In genomic region chr12:86977833-86978232, GRCm38 (mm10) we compare ENCODE assay signal across 9 mouse cellular contexts. TPM values are rescaled to one million over a fixed set of nuclear protein-coding genes. Genes with fewer than 3 reads are reported as not detected.
DNase-seq lines count a peak whose midpoint lies in the region; ATAC-seq and TF ChIP-seq lines count a peak whose summit lies in the region.
"Had no signal": no experiment of that assay in that cellular context is flagged by ENCODE, and none has a peak within 500 bp of the region (broad histone marks: within the 10 kb centered on the region; RNA-seq: fewer than 3 reads in every experiment).

No protein-coding gene starts in this region.

- peak; percentile 25; the same call in 1 of the 2 replicates for ATAC-seq in hindbrain, embryonic 11.5 days (ENCODE audit: low FRiP score)
- no peak for ATAC-seq in midbrain, embryonic 14.5 days (ENCODE audit: low FRiP score, low TSS enrichment)

- H3K4me1 ChIP-seq in hindbrain, embryonic 11.5 days (replicated peaks; ENCODE audit: control insufficient read depth, insufficient read depth, low read length) = peaks cover 4% of the 10 kb centered on the region; the same call in 1 of the 2 replicates
- peaks cover 28% of the 10 kb centered on the region for H3K4me1 ChIP-seq in hindbrain, embryonic 10.5 days (replicated peaks)
- H3K4me1 ChIP-seq in ES-Bruce4 (ENCODE audit: control insufficient read depth, insufficient read depth, low read length) = no peaks in the 10 kb centered on the region
- H3K4me1 ChIP-seq in thymus, adult 2 months (replicated peaks; ENCODE audit: control insufficient read depth, insufficient read depth, low read length) = peaks cover 3% of the 10 kb centered on the region
- H3K4me1 ChIP-seq in midbrain, embryonic 14.5 days (ENCODE audit: control insufficient read depth, insufficient read depth, low read length) = peaks cover 24% of the 10 kb centered on the region

- H3K4me2 ChIP-seq in hindbrain, embryonic 11.5 days (replicated peaks; ENCODE audit: low read depth, low read length) = no peak overlapping the region
- H3K4me2 ChIP-seq in midbrain, embryonic 14.5 days (ENCODE audit: low read length) = no peak overlapping the region

- TF ChIP-seq POLR2A in ES-Bruce4 (IDR thresholded peaks at IDR 0.05; ENCODE audit: insufficient read depth, low read length) = no peak
- TF ChIP-seq POLR2A in thymus, adult 2 months (IDR thresholded peaks at IDR 0.05; ENCODE audit: control insufficient read depth, extremely low read depth, insufficient read depth, low read length, poor library complexity) = no peak

- TF ChIP-seq CTCF in ES-Bruce4 (IDR thresholded peaks at IDR 0.05; ENCODE audit: low read depth, low read length) = no peak
- TF ChIP-seq CTCF in thymus, adult 2 months (IDR thresholded peaks at IDR 0.05; ENCODE audit: borderline replicate concordance, control insufficient read depth, extremely low read depth, insufficient read depth, low read length, poor library complexity) = no peak

- DNase-seq in hindbrain, embryonic 11.5 days (ENCODE audit: low spot score) = no peak
- no peak for DNase-seq in hindbrain, embryonic 10.5 days (ENCODE audit: low spot score)
- DNase-seq in adrenal gland, postnatal 25 days = peak; percentile 83
- DNase-seq in layer of hippocampus, adult 9-11 months = peak; percentile 69
- DNase-seq in testis, postnatal 10 days (ENCODE audit: low spot score) = peak; percentile 51
- DNase-seq in thymus, adult 2 months = no peak
- no peak for DNase-seq in midbrain, embryonic 14.5 days

- H3K9ac ChIP-seq in hindbrain, embryonic 11.5 days (ENCODE audit: low read depth, low read length) = no peak overlapping the region
- no peak overlapping the region for H3K9ac ChIP-seq in ES-Bruce4 (ENCODE audit: low read depth, poor library complexity, severe bottlenecking)
- no peak overlapping the region for H3K9ac ChIP-seq in midbrain, embryonic 14.5 days (replicated peaks; ENCODE audit: low read length)
- H3K9ac ChIP-seq: liver, embryonic 14.5 days had no signal

- H3K4me3 ChIP-seq in hindbrain, embryonic 11.5 days (ENCODE audit: low read depth, low read length) = no peak overlapping the region
- H3K4me3 ChIP-seq in hindbrain, embryonic 10.5 days = no peak overlapping the region
- H3K4me3 ChIP-seq in ES-Bruce4 (ENCODE audit: low read depth, low read length) = peak overlapping the region; percentile 49
- H3K4me3 ChIP-seq in thymus, adult 2 months (ENCODE audit: control insufficient read depth, insufficient read depth, low read length) = no peak overlapping the region
- no peak overlapping the region for H3K4me3 ChIP-seq in midbrain, embryonic 14.5 days (replicated peaks; ENCODE audit: low read depth, low read length)

- no peak overlapping the region for H3K27ac ChIP-seq in hindbrain, embryonic 11.5 days (ENCODE audit: low read depth, low read length)
- no peak overlapping the region for H3K27ac ChIP-seq in hindbrain, embryonic 10.5 days
- H3K27ac ChIP-seq in ES-Bruce4 (ENCODE audit: insufficient read depth, low read length) = no peak overlapping the region
- H3K27ac ChIP-seq in thymus, adult 2 months (ENCODE audit: control insufficient read depth, insufficient read depth, low read length) = no peak overlapping the region
- no peak overlapping the region for H3K27ac ChIP-seq in midbrain, embryonic 14.5 days (replicated peaks; ENCODE audit: low read depth, low read length)
- H3K27ac ChIP-seq: liver, embryonic 14.5 days had no signal

- H3K9me3 ChIP-seq in hindbrain, embryonic 11.5 days (ENCODE audit: control insufficient read depth, low read length) = no peaks in the 10 kb centered on the region
- no peaks in the 10 kb centered on the region for H3K9me3 ChIP-seq in hindbrain, embryonic 10.5 days
- H3K9me3 ChIP-seq in ES-Bruce4 (replicated peaks; ENCODE audit: control insufficient read depth, insufficient read depth, low read length, poor library complexity, severe bottlenecking) = no peaks in the 10 kb centered on the region
- H3K9me3 ChIP-seq in midbrain, embryonic 14.5 days (ENCODE audit: control insufficient read depth, low read length) = no peaks in the 10 kb centered on the region

- WGBS in hindbrain, embryonic 11.5 days = 31% methylated on average over 15 of the region's 15 CpGs
- WGBS in hindbrain, embryonic 10.5 days = 28% methylated on average over 15 of the region's 15 CpGs
- 34% methylated on average over 15 of the region's 15 CpGs for WGBS in thymus, adult 2 months
- WGBS in midbrain, embryonic 14.5 days = 30% methylated on average over 15 of the region's 15 CpGs

- TF ChIP-seq EP300 in ES-Bruce4 (IDR thresholded peaks at IDR 0.05; ENCODE audit: insufficient read depth, low read depth, low read length) = no peak

- H3K36me3 ChIP-seq in hindbrain, embryonic 11.5 days (ENCODE audit: control insufficient read depth, insufficient read depth, low read length) = no peaks in the 10 kb centered on the region
- H3K36me3 ChIP-seq in hindbrain, embryonic 10.5 days = no peaks in the 10 kb centered on the region
- H3K36me3 ChIP-seq in ES-Bruce4 (ENCODE audit: control insufficient read depth, insufficient read depth, low read length, poor library complexity, severe bottlenecking) = no peaks in the 10 kb centered on the region
- no peaks in the 10 kb centered on the region for H3K36me3 ChIP-seq in thymus, adult 2 months (ENCODE audit: control insufficient read depth, insufficient read depth, low read length)
- H3K36me3 ChIP-seq in midbrain, embryonic 14.5 days (ENCODE audit: control insufficient read depth, insufficient read depth, low read length) = no peaks in the 10 kb centered on the region

- H3K27me3 ChIP-seq in hindbrain, embryonic 11.5 days (ENCODE audit: control insufficient read depth, insufficient read depth, low read length) = peaks cover 9% of the 10 kb centered on the region; the same call in 1 of the 2 replicates
- H3K27me3 ChIP-seq in hindbrain, embryonic 10.5 days (ENCODE audit: insufficient read depth, poor library complexity, severe bottlenecking) = peaks cover 84% of the 10 kb centered on the region
- no peaks in the 10 kb centered on the region for H3K27me3 ChIP-seq in ES-Bruce4 (ENCODE audit: control insufficient read depth, insufficient read depth, low read length, poor library complexity, severe bottlenecking)
- H3K27me3 ChIP-seq in thymus, adult 2 months (ENCODE audit: control insufficient read depth, insufficient read depth, low read length) = no peaks in the 10 kb centered on the region
- H3K27me3 ChIP-seq in midbrain, embryonic 14.5 days (ENCODE audit: control insufficient read depth, insufficient read depth, low read length) = peaks cover 4% of the 10 kb centered on the region; the same call in 1 of the 2 replicates

RNA-seq across cellular contexts. Expression of gene Zdhhc22, which starts 12.4 kb away (rescaled TPM):
- polyA plus RNA-seq in hindbrain, embryonic 11.5 days (2014; fragmentation: Nextera tagmentation; extraction: Ambion mirVana) = 0.82 and 0.89 TPM in 2 replicates
- 0.14 and 0.75 TPM in 2 replicates for polyA plus RNA-seq in hindbrain, embryonic 10.5 days (2016; fragmentation: Nextera tagmentation; extraction: Ambion mirVana)
- polyA plus RNA-seq in ES-Bruce4 (2011; ENCODE audit: insufficient read depth, insufficient read length, low read depth, missing spikeins) = not detected in 2 replicates
- total RNA-seq in adrenal gland, postnatal 25 days (2021) = 0.86 and 1.9 TPM in 2 replicates
- polyA plus RNA-seq in thymus, adult 2 months (2012; rRNA removed) = 0.86 and 1.6 TPM in 2 replicates
- 9.0 and 10.7 TPM in 2 replicates for polyA plus RNA-seq in midbrain, embryonic 14.5 days (2014; fragmentation: Nextera tagmentation; extraction: Ambion mirVana)
- polyA plus RNA-seq: liver, embryonic 14.5 days had no signal

RNA-seq across cellular contexts. Expression of gene Cipc, which starts 31.0 kb away (rescaled TPM):
- 32.2 and 39.5 TPM in 2 replicates for polyA plus RNA-seq in hindbrain, embryonic 11.5 days (2014; fragmentation: Nextera tagmentation; extraction: Ambion mirVana)
- 33.9 and 35.2 TPM in 2 replicates for polyA plus RNA-seq in hindbrain, embryonic 10.5 days (2016; fragmentation: Nextera tagmentation; extraction: Ambion mirVana)
- 21.2 and 23.5 TPM in 2 replicates for polyA plus RNA-seq in ES-Bruce4 (2011; ENCODE audit: insufficient read depth, insufficient read length, low read depth, missing spikeins)
- total RNA-seq in adrenal gland, postnatal 25 days (2021) = 29.9 and 31.0 TPM in 2 replicates
- polyA plus RNA-seq in thymus, adult 2 months (2012; rRNA removed) = 43.8 and 56.5 TPM in 2 replicates
- 42.5 and 61.0 TPM in 2 replicates for polyA plus RNA-seq in midbrain, embryonic 14.5 days (2014; fragmentation: Nextera tagmentation; extraction: Ambion mirVana)

RNA-seq across cellular contexts. Expression of gene Tmem63c, which starts 43.3 kb away (rescaled TPM):
- 0.66 and 1.4 TPM in 2 replicates for polyA plus RNA-seq in hindbrain, embryonic 11.5 days (2014; fragmentation: Nextera tagmentation; extraction: Ambion mirVana)
- 0.10 and 0.35 TPM in 2 replicates for polyA plus RNA-seq in hindbrain, embryonic 10.5 days (2016; fragmentation: Nextera tagmentation; extraction: Ambion mirVana)
- 0.99 and 1.1 TPM in 2 replicates for polyA plus RNA-seq in ES-Bruce4 (2011; ENCODE audit: insufficient read depth, insufficient read length, low read depth, missing spikeins)
- total RNA-seq in adrenal gland, postnatal 25 days (2021) = 0.71 and 1.5 TPM in 2 replicates
- 0.43 and 0.58 TPM in 2 replicates for polyA plus RNA-seq in thymus, adult 2 months (2012; rRNA removed)
- 9.1 and 13.5 TPM in 2 replicates for polyA plus RNA-seq in midbrain, embryonic 14.5 days (2014; fragmentation: Nextera tagmentation; extraction: Ambion mirVana)
- polyA plus RNA-seq: liver, embryonic 14.5 days had no signal

Comparison
In these comparisons a context has a peak if more than half of its experiments do, and no peak if none do; other contexts are left out.
1. DNase-seq: peak in adrenal gland, postnatal 25 days (single experiment), layer of hippocampus, adult 9-11 months (single experiment) and testis, postnatal 10 days (single experiment); none in hindbrain, embryonic 11.5 days (single experiment), hindbrain, embryonic 10.5 days (single experiment), thymus, adult 2 months (single experiment) and midbrain, embryonic 14.5 days (single experiment).